12 mouse cellular contexts compared by ENCODE assay signal in genomic region chr5:89500182-89500581, GRCm38 (mm10). TPM values are rescaled to one million over a fixed set of nuclear protein-coding genes. Genes with fewer than 3 reads are reported as not detected.
DNase-seq lines count a peak whose midpoint lies in the region.
"Had no signal": no experiment of that assay in that cellular context is flagged by ENCODE, and none has a peak within 500 bp of the region (broad histone marks: within the 10 kb centered on the region; RNA-seq: fewer than 3 reads in every experiment).

No protein-coding gene starts in this region.

- DNase-seq in embryo, embryonic 10 days (ENCODE audit: low spot score) = peak; percentile 32
- DNase-seq in embryo, embryonic 9.5 days (ENCODE audit: extremely low spot score) = no peak
- DNase-seq in 3T3-L1 (ENCODE audit: low read depth, low spot score) = peak; percentile 4
- DNase-seq in adrenal gland, postnatal 36 days = peak; percentile 43 to 52
- peak; percentile 50 to 51 for DNase-seq in lung, adult 18-20 months
- DNase-seq in frontal cortex, adult 2 months (ENCODE audit: extremely low spot score in 1 of 2, low spot score in 1 of 2) = no peak
- no peak for DNase-seq in ovary, adult 18-20 months (ENCODE audit: low spot score)
- DNase-seq in Muller cell, postnatal 12 days (ENCODE audit: inconsistent ontology term) = no peak

RNA-seq across cellular contexts. Expression of gene Npffr2, which starts 27.0 kb away (rescaled TPM):
- total RNA-seq in adrenal gland, postnatal 36 days (2021) = not detected
- 1.4 and 2.0 TPM in 2 replicates for polyA plus RNA-seq in frontal cortex, adult 2 months (2012; rRNA removed)
- total RNA-seq: heart, postnatal 14 days had no signal
- polyA plus RNA-seq: C2C12, macrophage had no signal

RNA-seq across cellular contexts. Expression of gene Gc, which starts 42.5 kb away (rescaled TPM):
- total RNA-seq in adrenal gland, postnatal 36 days (2021) = 1 to 10 TPM in 1 of 2 experiments, not detected in 1; 2.2 TPM
- 0.04 and 0.12 TPM in 2 replicates for polyA plus RNA-seq in frontal cortex, adult 2 months (2012; rRNA removed)
- total RNA-seq: heart, postnatal 14 days had no signal
- polyA plus RNA-seq: C2C12; embryonic facial prominence, embryonic 12.5 days; macrophage had no signal

Comparison
In these comparisons a context has a peak if more than half of its experiments do, and no peak if none do; other contexts are left out.
1. DNase-seq: peak in embryo, embryonic 10 days (single experiment), 3T3-L1 (single experiment), adrenal gland, postnatal 36 days (2 of 2) and lung, adult 18-20 months (2 of 2); none in embryo, embryonic 9.5 days (single experiment), frontal cortex, adult 2 months (0 of 2), ovary, adult 18-20 months (single experiment) and Muller cell, postnatal 12 days (single experiment).